Mouse (Mus musculus) MN1 (cell line): ENCODE measurements around the gene Irak2.

Experiments used
- DNase-seq: peaks from one replicate; pipeline ENCODE4 v3.0.0-alpha.2; 2016; ENCODE audit warnings: low spot score

Irak2 gene

DNA sequence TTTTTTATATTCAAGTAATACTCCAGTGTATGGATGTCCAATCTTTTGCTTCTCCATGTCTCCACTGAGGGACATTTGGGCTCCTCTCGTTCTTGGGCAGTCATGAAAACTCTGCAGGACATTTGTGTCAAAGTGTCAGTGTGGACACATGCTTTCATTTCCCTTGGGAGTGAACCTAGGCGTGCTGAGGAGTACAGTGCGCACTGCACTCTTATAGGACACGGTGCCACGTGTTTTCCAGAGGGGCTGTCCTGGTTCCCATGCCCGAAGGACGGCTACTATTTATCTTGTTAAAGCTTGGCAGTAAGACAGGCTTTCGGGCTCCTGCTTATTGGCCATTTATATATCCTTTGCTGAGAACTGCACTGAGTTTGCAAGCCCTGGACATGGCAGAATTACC is 4.3 kb downstream of the Irak2 start:
- DNase-seq = no peak

DNA sequence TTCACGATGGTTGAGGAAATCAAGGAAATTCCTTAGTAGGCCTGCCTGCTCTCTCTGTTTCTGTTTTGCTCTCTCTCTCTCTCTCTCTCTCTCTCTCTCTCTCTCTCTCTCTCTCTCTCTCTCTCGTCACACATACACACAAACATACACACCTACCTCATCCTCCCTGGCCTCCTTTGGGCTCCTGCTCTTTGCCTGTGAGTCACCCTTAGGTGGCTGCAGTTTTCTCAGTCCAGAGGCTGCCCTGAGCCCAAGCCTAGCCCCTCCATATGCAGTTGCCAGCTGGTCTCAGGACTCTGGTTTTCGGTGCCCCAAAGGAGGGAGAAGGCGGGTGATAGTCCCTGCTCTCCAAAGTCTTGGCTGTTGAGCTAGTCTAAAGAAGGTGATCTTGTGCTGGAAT is 4.8 kb downstream of the Irak2 start:
- DNase-seq = no peak

DNA sequence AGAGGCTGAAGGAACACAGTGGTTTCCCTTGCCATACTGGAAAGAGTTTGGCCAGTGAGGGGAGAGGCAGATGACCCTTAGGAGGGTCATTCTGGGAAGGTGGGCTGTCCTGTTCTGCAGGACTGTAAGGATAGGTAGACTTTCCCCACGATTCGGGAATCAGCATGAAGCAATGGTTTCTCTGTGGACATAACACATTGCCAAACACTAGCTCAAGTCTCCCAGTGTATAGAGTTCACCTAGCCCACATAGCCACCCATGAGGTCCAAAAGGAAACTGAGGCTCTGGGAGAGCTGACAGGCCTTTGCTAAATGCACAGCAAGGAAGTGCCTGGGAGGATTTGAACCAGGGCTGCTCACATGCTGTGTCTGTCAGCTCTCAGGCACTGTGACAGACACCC is 5.7 kb downstream of the Irak2 start:
- DNase-seq = no peak

DNA sequence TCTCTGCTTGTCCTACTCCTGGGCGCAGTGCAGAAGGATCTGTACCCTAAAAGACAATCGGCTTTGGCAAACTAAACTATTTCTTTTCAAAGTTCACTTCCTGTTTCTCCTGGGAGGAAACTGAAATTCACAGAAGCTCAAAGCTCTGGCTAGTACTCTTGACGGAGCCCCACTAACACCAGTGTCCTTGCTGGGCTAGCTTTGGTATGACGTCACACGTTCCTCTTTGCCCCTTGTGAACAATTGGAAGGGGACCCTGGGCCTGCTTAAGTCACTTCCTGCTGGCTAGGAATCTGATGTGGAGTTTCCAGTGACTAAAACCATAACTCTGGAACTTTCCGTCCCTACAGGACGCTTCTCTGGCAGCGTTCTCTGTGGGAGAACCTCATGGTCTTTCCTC is 6.5 kb downstream of the Irak2 start:
- no peak for DNase-seq

DNA sequence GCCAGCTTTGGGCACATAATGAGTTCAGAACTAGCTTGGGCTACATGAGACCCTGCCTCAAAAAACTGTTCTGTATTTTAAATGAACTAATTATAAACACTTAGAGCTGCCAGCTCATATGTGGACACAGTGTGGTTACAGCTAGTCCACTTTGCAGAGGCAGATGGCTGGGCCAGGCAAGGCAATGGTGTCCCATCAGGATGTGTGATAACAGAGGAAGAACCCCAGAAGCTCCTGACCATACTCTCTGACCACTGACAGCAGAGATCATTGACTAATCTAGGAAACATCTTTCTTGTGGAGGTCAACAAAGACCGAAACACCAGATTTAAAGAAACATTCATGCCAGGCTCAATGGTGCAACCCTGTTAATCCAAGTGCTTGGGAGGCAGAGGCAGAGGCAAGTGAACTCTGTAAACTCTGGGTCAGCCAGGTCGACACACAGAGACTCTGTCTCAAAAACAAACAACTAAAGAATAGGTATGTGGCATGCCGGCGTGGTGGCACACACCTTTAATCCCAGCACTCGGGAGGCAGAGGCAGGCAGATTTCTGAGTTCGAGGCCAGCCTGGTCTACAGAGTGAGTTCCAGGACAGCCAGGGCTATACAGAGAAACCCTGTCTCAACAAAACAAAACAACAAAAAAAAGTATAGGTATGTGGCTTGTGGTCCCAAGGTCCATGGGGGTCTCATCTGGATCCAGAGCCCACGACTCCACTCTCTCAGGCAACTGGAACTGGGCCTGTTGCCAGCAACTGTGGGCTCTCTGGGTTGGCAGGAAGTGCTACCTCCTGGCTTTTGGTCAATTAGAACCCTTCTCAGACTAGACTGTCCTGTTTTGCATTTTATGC is 11.3 kb downstream of the Irak2 start:
- peak; percentile 9 for DNase-seq

DNA sequence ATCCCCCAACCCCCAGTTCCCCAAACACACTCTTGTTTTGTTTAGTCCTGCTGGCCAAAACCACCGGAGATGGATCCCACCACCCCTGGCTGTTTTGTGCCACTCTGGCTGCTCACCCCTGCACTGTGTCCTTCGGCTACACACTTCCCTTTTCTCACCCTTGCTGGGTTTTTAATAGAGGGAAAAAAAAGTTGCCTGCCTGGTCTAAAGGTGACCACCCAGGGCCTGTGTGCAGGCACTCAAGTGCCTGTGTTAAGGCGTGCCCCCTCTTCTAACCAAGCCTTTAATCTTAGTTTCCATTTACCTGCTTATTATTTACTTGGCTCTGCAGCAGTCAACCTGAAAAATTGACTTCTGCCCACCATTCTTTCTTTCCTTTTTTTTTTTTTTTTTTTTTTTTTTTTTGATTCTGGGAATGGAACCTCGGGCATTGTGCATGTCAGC is 12.0 kb downstream of the Irak2 start:
- no peak for DNase-seq

DNA sequence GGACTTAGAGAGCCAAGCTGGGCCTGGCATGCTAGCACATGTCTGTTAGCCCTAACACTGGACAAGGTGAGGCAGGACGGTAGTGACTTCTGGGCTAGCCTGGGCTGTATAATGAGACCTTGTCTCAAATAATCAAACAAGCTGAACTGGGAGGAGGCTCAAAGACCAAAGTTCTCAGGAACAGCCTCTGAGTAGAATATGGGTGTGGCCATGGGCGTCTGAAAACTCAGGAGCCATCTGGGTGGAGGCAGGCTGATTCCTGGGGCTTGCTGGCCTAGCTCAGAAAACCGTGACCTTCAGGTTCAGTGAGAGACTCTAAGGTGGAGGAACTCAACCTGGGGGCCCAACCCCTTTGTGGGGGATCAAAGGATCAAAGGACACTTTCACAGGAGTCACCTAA is 13.4 kb downstream of the Irak2 start:
- no peak for DNase-seq

DNA sequence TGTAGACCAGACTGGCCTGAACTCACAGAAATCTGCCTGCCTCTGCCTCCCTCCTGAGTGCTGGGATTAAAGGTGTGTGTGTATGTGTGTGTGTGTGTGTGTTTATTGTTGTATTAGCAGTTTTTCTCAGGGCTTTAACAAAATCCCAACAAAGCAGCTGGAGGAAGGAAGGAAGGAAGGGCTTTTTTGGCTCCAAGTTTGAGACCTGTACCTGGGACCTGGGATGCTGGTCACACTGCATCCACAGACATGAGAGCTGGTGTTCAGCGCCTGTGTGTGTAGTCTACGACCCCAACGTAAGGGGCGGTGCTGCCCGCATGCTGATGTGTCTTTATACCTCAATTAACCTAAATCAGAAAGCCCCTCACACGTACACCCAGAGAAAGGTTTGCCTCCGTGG is 15.3 kb downstream of the Irak2 start:
- DNase-seq = no peak

DNA sequence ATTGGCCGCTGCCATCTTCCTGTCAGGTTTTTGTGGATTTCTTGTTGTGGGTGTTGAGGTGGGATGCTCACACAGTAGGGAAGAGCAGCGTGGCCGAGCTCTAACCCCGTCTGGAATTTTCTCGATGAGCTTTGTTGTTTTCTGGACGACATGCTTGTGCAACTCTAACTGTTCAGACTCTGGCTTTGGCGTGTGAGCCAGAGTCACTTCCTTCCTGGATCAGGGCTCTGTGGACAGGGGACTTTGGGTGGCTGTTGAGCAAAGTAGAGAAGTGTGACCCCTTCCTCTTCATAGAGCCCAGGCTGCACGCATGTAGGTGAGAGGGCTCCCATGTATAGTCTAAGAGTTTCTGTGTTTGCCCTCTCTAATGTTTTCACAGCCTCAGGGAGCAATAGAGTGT is 15.8 kb downstream of the Irak2 start:
- no peak for DNase-seq

DNA sequence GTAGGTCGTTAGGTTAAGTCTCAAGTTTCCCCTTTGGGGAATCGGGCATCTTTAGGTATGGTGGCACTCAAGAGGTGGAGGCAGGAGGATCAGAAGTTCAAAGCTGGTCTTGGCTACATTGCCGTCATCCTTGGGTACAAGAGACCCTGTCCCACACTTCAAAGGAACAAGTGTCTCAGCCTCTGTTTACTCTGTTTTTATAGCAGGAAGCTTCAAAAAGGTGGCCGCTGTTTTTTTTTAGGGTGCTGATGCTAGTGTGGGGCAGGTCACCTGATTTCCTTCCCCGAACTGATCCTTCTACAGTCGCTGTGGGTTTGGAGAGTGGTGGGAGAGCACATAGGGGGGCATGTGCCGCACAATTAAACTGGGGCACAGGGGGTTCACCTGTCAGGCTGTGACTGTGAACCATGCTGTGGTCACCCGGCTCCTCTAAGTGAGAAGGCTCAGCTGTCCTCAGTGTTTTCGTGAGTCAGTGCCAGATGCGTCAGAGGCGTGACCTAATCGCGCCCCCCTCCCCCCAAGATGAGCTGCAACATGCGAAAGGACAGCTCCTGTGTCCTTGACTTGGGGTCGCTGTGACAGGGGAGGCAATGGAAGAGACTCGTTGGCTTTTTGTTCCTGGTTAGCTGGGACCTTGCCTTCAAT is 16.6 kb downstream of the Irak2 start:
- DNase-seq = no peak

DNA sequence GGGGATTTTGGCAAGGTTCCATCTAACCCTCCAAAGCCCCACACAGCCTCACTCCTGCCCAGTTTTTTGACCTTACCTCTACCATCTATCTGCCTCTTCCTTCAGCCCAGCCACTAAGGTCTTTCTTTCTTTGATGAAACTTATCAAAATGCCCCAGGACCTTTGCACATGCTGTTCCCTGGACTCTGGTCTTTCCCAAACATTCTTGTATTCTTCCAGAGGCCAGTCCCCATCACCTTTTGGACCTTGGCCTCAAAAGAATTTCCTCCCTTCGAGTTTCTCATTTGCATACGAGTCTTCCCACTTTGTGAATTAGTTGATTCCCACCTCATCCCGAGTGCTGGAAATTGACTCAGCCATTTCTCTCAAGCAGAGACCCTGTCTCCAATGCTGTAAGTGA is 17.2 kb downstream of the Irak2 start:
- DNase-seq = no peak

DNA sequence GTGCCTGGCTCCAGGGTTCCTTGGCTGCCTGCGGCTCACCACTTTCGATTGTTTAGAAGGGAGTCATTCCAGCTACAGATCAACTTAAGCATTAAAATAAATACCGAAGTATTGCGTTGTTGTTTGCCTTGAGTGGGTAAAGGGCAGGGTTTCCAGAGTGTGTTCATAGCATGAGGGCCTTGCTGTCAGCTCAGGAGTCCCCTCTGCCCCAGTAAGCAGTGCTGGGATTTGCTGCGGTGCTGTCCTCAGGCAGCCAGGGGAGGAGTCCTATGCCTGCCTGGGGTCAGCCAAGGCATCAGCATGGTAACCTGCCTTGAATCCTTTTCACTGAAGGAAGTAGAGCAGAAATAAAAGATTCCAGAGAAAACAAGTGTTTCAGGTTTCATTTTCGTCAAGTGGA is 18.6 kb downstream of the Irak2 start:
- DNase-seq = no peak

DNA sequence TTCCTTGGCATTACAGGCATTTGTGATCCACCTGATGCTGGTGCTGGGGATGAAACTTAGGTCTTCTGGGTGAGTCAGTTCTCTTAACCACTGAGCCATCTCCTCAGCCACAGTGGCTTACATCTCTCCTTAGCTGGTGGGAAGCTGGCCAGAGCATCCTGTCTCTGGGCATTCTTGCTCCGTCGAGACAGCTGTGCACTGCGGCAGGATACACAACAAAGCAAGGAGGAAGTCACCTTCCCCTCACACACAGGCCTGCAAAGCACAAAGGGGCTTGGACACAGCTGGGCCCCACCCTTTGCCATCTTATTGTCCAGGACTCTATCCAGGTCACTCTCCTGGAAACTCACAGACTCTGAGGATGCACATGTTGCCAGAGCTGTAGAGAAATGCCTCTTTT is 20.0 kb downstream of the Irak2 start:
- DNase-seq = no peak

DNA sequence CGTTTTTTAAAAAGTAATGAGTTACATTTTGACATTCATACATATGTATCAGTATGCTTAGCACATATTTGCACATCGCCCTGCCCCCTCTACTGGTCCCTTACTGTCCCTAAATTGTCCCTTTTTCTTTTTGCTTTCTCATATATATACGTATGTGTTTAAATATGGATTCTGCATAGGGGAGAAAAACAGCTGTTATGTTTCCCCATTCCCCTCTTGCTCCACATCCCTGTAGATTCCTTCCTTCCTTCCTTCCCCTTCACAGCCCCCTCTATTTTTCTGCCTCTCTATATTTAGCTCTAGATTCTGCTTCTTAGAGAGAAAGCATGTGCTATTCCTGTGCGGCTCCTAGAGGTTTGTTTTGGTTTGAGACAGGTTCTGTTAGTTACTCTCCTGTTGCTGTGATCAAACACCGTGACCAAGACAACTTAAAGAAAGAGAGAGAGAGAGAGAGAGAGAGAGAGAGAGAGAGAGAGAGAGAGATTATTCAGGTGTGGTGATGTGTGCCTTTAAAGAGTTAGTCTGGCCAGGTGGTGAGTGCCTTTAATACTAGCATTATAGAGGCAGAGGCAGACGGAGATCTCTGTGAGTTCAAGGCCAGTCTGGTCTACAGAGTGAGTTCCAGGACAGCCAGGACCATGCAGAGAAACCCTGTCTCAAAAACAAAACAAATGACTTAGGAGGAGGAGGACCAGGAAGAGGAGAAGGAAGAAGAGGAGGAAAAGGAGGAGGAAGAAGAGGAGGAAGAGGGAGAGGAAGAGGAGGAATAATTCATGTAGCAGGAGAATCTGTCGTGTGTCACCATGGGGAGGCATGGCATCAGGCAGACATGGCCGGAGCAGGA is 21.6 kb downstream of the Irak2 start:
- no peak for DNase-seq

DNA sequence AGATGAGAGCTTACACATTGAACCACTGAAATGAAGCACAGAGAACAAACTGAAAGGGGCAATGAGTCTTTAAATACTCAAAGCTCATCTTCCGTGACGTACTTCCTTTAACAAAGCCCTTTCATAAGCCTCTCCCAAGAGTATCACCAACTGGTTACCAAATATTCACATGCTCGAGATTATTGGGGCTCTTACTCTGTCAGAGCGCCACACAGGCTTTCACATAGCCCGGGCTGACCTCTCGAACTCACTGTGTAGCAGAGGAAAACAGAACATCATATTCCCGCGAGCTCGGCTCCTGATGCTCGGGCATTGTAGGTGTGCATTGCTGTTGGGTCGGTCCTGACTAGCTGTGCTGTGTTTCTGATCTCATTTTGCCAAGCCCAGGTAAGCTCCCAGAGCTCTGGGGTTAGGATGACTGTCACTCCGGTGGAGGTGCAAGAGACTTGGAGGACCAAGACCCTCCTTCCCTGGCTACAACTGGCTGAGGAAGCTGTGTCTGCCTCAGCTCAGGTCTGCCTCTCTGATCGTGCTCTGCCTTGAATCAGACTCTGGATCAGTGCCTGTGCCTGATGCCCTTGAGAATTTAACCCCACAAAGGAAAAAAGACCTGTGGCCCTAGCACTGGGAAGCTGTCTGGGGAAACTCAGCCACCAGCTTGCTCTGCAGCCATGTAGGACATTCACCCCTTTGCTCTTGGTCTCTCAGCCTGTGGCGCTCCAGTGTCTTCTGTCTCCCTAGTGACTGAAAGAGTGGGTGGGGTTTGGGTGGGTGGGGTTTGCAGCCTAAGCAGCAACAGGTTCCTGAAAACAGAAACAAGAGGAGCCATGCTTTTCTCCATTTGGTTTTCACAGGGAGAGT is 22.5 kb downstream of the Irak2 start:
- no peak for DNase-seq

DNA sequence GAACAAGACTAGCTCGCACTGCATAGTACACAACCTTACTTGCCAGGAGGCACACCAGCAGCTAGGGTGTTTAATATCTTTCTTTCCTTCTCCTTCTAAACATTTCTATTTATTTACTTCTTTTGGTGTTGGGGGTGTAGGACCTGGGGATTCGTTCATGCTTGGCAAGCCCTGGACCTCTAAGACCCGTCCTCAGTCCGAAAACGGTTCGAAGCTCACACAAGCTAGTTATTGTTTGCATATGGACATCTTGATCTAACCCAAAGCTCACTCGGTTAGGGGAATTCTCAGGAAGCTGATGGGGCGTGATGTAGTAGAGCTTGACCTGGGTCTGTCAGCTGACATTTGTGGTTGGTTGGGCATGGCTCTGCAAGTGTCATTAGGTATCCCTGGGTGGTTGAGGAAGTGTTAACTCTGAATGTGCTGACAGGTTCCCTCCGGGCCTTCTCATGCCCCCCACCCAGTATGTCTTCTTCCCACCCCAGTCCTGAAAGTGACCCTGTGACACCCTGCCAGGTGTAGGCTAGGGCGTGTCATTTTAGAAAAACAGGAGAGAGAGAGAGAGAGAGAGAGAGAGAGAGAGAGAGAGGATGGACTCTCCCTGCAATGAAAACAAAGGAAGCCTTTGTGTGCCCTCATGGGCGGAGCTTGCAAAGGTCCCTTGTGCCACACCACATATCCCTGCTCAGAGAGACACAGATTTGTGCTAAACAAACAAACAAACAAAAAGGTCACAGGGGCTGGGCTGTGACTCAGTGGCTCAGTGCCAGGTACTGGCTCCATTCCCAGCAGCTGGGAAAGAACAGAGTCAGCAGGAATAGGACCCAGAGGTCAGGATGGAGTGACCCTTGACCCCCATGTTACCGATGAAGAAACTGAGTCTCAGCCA is 23.3 kb downstream of the Irak2 start:
- DNase-seq = peak; percentile 31

DNA sequence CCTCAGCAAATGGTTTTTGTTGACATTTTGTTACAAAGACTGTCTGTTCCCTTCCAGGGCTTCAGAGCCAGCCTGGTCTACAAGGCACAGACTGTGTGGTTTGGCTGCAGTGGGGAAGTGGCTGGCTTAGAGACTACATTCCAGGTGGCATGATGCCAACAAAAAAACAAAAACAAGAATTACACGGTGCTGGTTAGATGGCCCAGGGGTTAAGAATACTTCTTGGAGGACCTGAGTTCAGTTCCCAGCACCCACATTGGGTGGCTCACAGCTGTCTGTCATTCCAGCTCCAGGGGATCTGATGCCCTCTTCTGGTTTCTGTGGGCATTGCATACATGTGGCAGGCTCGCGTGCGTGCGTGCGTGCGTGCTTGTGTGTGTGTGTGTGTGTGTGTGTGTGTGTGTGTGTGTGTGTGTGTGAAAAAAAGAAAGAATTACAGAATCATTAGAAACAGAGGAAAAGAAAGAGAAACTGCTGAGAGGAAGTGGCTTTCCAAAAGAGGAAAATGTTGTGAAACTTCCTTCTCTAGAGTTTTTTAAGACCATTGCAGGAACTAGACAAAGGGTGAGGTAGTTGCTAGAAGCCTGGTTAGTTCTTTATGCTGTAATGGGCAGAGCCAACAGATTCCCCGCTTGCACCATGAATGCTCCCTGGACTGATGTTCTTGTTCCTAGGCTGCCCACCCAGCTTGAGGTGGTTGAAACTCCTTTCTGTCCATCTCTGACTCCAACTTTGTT is 24.9 kb downstream of the Irak2 start:
- no peak for DNase-seq

DNA sequence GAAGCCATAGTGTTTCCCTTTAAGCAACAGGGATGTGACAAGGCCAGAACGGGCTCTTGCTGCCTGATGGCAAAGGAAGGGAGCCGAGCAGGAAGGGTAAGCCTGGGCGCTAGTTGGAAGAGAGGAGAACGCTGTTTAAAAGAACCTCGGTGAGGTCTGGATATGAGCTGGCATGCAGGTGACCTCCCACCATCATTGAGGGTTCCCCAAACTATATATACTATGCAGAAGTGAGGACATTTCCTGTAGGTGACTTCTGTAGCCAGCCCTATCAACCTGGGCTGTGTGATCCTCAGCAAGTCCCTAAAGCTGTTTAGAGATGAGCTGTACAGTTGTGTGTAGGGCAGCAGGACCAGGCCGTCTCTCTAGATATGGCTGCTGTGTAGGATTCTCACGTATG is 26.0 kb downstream of the Irak2 start:
- DNase-seq = no peak

DNA sequence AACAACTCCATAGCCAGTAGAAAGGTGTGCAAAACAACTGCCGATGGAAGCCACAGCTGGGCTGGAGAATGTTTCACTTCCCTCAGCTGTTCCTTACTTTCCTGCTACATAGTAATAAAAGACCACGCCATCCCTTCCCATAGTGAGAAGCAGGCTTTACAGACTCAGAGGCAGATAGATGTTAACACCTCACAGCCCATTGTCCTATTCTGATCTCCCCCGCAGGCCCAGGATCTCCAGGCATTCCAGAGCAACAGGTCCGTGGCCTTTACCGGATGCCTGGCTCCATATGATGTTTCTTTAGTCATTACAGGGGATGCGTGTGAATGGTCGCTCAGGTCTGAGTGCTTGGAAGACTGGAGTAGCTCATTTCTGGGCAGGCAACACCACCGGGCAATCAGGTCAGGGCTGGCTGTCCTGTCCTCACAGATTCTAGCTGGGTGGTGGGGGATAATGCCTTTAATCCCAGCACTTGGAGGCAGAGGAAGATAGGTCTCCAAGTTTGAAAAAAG is 29.4 kb downstream of the Irak2 start:
- DNase-seq = no peak
